Mouse (Mus musculus): Measurements from ENCODE around the gene Adamtsl1.

Gene Adamtsl1

GRCm38 (mm10) chr4:86312366-86312765 is 798.4 kb downstream of the Adamtsl1 start:
- DNase-seq (ENCODE audit: low spot score in 2 of 2), result no peak

DNA sequence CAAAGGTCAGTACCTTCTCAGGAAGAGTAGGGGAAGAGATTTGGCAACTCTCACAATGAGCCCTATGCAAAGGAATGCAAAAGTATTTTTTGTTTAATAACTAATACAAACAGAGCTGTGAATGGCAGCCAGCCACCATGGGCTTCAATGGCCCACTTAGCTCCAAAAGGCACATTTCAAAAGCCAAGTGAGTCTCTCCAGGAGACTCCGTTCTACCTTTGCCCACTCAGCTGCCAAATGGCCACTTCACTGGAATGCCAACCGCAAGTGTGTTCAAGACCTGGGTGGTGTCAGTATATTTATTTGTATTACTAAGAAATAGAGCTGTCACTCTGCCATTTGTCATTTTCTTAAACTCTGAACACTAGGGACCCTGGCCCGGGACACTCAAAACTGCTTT is 800.5 kb downstream of the Adamtsl1 start:
- no peak for DNase-seq (ENCODE audit: low spot score in 2 of 2)

DNA sequence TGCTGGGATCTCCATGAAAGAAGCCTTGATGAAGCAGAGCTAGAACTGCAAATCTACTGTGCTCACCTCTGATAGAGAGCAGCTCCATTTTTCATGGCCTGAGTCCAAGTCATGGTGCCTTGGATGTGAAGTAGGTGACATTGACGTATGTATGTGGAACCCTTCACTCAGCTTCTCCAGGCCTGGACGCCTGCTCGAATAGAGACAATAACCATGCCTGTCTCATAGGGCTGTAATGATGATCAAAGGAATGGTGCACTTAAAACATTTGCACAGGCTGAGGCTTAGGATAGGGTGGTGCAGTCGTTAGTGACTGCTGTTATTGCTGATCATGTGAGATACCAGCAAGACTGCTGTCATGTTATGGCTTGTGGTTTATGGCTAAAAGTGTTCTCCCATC is 801.1 kb downstream of the Adamtsl1 start:
- no peak for DNase-seq (ENCODE audit: low spot score in 2 of 2)

DNA sequence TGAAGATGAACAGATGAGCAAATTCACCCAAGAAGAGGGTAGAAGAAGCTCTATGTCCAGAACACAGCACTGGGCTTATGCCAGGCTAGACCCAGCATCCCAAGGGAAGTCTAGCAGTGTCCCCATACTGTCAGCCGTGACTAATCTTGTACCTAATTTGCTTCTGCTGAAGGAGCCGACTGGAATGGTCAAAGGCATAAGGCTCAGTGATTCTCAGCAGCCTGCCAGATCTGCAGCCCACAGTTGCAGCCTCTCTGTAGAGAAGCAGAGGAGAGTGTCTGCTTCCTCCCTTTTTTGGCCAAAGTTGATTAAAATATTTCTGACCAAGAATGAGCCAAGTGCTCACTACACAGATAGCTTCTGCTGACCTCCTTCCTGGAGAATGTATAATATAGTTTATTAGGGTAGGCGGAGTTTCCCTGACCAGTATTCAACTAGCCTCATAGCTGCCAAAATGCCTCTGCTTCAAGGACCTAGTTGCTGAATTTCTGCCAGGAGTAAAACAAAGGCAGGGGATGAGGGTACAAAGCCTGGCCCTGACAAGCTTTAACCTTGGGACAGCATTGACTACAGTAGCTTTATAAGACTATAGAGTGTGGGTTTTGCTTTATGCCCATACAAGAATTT is 804.1 kb downstream of the Adamtsl1 start:
- no peak for DNase-seq (ENCODE audit: low spot score in 2 of 2)

DNA sequence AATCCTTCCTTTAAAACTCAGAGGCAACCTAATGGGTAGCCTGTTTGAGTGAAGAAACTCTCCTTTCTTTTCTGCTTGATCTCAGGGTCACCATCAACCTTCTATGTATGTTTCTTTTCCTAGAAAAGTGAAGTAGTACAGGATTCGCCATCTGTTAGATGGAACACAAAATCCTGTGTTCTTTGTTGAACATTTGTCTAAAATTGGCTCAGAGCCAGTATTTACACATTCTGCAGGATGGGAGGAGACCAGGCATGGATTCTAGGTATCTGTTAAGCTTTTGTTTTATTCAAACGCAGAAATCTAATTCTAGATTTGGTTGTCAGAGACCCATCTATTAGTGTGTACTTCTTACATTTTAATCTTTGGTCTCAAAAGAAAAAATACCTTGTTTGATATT is 811.4 kb downstream of the Adamtsl1 start:
- no peak for DNase-seq (ENCODE audit: low spot score in 2 of 2)

DNA sequence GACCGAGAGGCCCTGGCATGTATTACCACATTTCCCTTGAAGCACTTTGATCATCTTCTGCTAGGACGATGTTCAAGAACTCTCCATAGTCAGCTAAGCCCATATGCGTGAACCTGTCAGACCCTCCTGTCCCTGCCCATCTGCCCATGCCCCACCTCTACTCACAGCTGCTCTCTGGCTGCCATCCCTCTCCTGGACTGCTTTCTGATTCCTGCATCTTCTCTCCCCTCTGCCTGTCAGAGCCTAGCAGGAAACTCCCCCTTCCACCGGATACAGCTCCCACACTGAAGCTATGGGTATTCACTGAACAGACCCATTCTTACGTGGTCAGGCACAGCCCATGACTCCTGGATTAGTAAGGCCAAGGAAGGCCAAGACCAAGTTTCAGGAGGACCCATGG is 812.0 kb downstream of the Adamtsl1 start:
- DNase-seq (ENCODE audit: low spot score in 2 of 2), result no peak

DNA sequence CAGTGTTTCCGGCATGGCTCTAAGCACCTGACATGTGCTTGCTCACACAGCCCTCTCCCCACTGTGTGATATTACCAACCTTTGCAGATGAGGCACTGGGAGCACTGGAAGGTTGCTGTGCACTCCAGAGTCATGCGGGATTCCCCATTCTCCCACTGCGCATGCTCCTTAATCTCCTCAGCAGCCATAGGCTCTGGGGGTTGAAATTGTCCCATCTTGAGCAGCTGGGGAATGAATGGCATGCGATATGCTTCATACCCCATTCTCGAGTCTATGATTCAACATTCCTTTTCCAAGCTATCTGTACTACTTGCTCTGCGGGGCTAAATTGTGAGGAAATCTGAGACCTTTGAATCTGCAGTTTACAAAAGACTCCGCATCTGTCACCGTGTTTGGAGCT is 812.7 kb downstream of the Adamtsl1 start:
- no peak for DNase-seq (ENCODE audit: low spot score in 2 of 2)

- DNase-seq (ENCODE audit: low spot score in 2 of 2), result no peak
Measured at GRCm38 (mm10) chr4:86329481-86329880, 815.5 kb downstream of the Adamtsl1 start.

DNA sequence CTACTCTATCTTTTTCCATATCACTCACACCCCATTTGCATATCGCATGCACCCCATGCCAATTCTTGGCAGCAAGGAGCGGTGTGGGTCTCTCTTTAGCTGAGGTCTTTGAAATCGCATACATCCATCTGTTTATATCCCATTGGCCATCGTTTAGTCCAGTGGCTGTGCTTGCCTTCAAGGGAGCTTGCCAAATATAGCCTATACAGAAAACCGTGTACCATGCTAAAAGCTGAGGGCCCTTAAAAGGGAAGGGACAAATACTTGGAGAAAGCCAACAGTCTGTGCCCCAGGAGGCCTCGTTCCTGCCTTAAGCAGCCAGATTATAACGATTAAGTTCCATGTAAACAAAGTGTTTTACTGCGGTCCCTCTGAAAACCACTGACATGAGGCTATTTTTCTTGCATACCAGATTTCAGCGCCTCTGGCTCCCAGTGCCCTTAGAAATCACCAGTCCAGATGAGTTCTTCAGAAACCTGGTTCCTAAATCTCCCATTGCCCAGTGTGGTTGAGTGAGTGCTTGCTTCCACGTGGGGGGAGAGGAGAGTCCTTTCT is 822.0 kb downstream of the Adamtsl1 start:
- DNase-seq (ENCODE audit: low spot score in 2 of 2), result no peak

- no peak for DNase-seq (ENCODE audit: low spot score in 2 of 2)
Measured at GRCm38 (mm10) chr4:86337216-86337765, 823.3 kb downstream of the Adamtsl1 start.

DNA sequence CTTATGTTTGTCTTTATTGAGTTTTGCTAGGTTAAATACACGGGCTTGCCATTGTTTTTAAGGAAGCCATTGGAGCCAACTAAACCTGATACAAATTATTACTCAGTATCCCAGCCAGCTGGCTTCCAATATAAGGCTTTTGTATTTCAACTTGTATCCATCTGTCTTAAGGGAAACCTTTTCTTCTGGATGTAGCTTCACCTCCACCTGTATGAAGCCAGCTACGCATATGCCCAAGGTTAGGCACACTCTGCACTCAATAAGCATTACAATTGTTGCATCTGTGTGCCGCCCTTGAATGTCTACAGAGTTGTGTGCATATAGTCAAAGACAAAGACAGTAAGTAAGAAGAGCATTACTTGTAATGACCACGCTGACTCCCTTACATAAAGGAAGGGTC is 835.4 kb downstream of the Adamtsl1 start:
- DNase-seq (ENCODE audit: low spot score in 2 of 2), result no peak

- DNase-seq (ENCODE audit: low spot score in 2 of 2), result no peak
Measured at GRCm38 (mm10) chr4:86352121-86352520, 838.1 kb downstream of the Adamtsl1 start.

DNA sequence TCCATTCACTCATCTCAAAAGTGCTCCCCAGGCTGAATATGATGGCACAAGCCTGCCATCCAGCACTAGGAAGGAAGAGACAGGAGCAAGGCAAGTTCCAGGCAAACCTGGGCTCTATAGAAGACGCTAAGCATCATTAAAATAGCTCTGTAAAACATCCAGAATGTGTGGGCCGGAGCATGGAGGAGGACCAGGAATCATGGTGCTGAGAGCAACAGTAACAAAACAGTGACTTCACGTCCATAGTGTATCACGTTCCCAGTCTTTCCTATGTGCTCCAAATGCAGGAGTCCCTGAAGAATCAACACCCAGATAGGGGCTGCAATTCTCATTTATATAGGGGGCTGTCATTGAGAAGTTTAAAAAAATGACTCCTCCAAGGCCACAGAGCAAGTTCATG is 839.6 kb downstream of the Adamtsl1 start:
- DNase-seq (ENCODE audit: low spot score in 2 of 2), result no peak

- DNase-seq (ENCODE audit: low spot score in 2 of 2), result no peak
Measured at GRCm38 (mm10) chr4:86359398-86359797, 845.4 kb downstream of the Adamtsl1 start.

GRCm38 (mm10) chr4:86369055-86369454 is 855.1 kb downstream of the Adamtsl1 start:
- no peak for DNase-seq (ENCODE audit: low spot score in 2 of 2)

GRCm38 (mm10) chr4:86373166-86373565 is 859.2 kb downstream of the Adamtsl1 start:
- DNase-seq (ENCODE audit: low spot score in 2 of 2), result no peak

DNA sequence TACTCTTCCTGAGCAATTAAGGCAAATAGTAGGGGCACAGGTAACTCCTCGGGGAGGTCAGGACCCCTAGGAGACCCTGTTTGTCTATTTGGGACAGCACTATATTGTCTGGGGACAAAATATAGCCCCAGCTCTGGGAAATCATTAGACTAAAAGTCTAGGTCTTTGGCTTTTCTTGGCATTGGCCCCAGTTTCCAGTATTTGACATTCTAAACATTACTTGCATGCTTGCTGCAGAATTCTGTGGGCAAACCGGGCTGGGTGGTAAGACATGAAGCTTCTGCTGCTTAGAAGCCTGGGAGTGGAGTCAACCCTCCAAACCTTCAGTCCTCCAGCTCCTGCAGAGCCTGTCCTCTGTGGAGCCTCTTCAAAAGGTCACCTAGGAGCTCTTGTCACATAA is 869.2 kb downstream of the Adamtsl1 start:
- DNase-seq (ENCODE audit: low spot score in 2 of 2), result no peak

DNA sequence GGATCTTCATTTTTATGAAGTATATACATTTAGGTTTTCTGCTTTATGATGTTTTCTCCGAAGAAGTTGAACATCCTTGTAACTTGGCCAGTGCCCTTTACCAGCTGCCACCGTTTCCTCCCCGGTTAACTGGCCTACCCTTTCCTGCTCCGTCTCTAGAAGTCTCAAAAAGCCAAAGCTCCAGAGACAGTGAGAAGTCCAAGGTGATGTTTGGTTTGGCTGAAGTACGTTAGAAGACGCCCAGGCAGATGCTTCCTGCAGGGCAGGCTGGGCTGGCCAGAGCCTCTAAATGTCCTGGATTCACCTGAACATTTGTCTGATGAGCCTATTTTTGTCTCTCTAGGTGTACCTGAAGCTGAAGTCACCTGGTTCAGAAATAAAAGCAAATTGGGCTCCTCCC is 871.1 kb downstream of the Adamtsl1 start:
- no peak for DNase-seq (ENCODE audit: low spot score in 2 of 2)

GRCm38 (mm10) chr4:86388430-86388829 is 874.5 kb downstream of the Adamtsl1 start:
- no peak for DNase-seq (ENCODE audit: low spot score in 2 of 2)

DNA sequence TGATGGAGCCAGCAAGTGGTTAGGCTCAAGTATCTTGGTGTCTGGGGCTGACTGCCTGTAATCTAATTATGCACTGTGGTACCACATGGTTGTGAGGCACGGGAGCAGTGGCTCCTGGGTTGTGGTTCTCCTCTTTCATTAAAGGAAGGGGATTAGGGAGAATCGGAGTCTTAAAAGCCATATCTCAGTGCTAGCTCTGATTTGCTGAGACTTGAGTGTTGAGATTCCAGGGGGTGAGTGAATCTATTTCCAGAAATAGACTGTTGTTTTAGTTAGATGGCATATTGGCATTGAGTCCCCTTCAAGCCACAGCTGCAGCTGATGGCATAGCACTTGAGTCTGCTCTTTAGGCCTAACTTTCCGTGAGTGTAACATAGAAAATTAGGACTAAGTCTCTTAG is 877.2 kb downstream of the Adamtsl1 start:
- DNase-seq (ENCODE audit: low spot score in 2 of 2), result no peak

DNA sequence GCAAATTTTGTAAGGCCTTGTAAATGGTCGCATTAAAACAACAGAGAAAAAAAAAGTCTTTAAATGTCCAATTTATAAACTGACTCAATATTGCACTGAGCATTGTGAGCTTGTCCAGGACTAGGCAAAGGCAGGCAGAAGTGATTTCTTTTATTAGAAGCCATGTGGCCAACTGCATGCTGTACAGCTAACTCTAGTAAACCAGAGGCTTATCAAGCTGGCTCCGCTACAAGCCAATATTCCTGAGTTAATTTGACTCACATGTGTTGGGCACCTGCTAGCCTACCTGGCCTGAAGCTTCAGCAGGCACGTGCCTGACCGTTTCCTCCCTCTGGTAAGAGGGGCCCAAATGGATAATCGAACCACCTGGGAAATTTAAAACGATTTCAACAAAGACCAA is 881.7 kb downstream of the Adamtsl1 start:
- DNase-seq (ENCODE audit: low spot score in 2 of 2), result no peak

DNA sequence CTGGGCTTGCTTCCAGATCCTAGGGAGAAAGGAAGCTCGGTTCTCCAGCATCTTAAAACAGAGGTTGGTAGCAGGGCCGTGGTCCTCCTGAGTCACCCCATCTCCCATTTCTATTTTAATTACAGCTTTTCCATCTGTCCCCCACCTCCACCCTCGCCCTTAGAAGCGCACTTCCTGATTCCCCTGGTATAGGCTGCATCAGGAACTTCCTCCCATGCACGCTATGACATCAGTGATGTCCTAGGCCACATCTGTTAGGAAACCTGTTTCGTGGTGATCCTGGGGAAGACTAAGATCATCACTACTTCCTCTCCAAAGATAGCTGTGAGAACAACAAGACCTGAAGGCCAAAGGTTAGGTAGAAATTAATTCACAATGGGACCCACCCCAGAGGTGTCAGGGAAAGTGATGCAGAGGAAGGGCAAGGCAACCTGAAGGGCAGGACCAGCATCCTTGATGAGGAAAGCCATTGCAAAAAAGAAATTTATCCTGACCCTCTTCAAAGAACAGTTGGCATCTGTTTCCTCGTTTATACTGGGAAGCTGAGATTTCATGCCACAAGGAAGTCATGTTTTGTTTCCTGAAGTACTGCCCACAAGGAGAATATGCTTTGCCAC is 882.8 kb downstream of the Adamtsl1 start:
- no peak for DNase-seq (ENCODE audit: low spot score in 2 of 2)

DNA sequence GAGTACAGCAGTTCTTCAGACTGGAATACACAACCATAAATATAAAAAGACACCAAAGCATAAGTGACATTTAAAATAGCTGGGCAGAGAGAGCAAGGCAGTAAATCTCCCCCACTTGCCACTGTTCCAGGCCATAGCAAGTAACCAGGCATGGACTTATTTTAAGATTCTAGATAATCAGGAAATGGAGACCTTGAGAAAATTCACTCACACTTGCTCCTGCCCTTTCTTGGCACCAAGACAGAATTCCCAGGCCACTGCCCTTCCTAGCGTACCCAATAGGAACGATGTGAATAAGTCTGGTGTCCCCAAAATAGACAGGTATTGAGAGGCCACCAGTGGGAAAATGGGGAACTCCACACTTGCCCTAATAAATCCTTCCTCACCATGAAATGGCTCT is 883.5 kb downstream of the Adamtsl1 start:
- no peak for DNase-seq (ENCODE audit: low spot score in 2 of 2)

Data from spleen, postnatal 4 days (tissue).